Mouse (Mus musculus) erythroblast, embryonic 14.5 days (primary cell): ENCODE measurements around the gene 1700014D04Rik. TPM values are rescaled to one million over a fixed set of nuclear protein-coding genes. Genes with fewer than 3 reads are reported as not detected.
A peak's percentile ranks its signal among the peaks of the same experiment; 100 is the strongest.
"Not testable (repeated sequence)": the region's sequence is repeated elsewhere in the genome, so short reads cannot be mapped to it uniquely, and the experiment has no call there.

Experiments used
- H3K27me3 ChIP-seq: 2 replicates; pipeline ENCODE4 v1.6.1; 2012; ENCODE audit warnings: inconsistent platforms; ENCODE audit not compliant: control insufficient read depth
- H3K36me3 ChIP-seq: 2 replicates; pipeline ENCODE4 v1.6.1; 2012; ENCODE audit warnings: mild to moderate bottlenecking, inconsistent platforms; ENCODE audit not compliant: control insufficient read depth
- H3K4me1 ChIP-seq: 2 replicates; pipeline ENCODE4 v1.6.1; 2012; ENCODE audit warnings: inconsistent platforms; ENCODE audit not compliant: control insufficient read depth
- H3K4me3 ChIP-seq: replicated peaks from 2 replicates; pipeline ENCODE3; 2012; ENCODE audit warnings: moderate library complexity, mild to moderate bottlenecking, inconsistent platforms
- H3K9me3 ChIP-seq: 2 replicates; pipeline ENCODE4 v1.6.1; 2012; ENCODE audit warnings: low read length, inconsistent platforms, mixed read lengths; ENCODE audit not compliant: control insufficient read depth
- GATA1 ChIP-seq: IDR thresholded peaks from 2 replicates; pipeline ENCODE4 v1.6.1; 2012; ENCODE audit warnings: low read length, inconsistent platforms, mixed read lengths
- TAL1 ChIP-seq: IDR thresholded peaks from 3 replicates; pipeline ENCODE4 v1.6.1; 2012; ENCODE audit warnings: low read length, inconsistent platforms, mixed read lengths
- polyA plus RNA-seq: library from polyadenylated mRNA; stranded (reverse); fragments of >175 nt; gene quantifications from 2 replicates; pipeline ENCODE4 v1.2.3, GENCODE M21; 2012

1700014D04Rik gene
- 0.09 TPM in 1 of 2 replicates, not detected in the other for polyA plus RNA-seq

DNA sequence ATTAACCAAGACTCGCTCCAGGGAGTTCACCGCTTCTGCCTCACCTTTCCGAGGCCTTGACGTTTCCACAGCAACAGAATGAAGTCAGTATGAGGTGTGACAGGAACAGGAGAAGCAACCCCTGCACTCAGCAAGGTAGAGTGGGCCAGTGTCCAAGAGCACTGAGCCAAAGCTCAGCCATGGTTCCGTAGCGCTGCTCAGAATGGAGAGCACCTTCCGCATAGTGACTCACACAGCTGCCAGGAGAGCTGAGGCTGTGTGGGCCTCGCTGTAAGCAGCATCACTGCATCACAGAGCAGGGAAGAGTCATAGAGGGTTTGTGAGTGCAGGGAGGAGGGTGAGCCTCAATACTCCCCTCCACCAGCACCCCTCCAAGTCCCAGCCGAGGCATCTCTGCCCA lies at the start of gene 1700014D04Rik:
1700014D04Rik (minus strand) TSS at position 42 of the 400 bp plus-strand sequence.
- Histone ChIP-seq H3K27me3 (peaks cover 37% of the 10 kb centered on the region), H3K9me3 (peaks cover 3% of the 10 kb centered on the region), H3K4me1 (peaks cover 26% of the 10 kb centered on the region), H3K4me3 (no peak within 1 kb of the TSS), H3K36me3 (no peaks in the 10 kb centered on the region)
- no peak for TF ChIP-seq GATA1

GRCm38 (mm10) chr13:59795807-59796465 lies 49.4 kb upstream of the 1700014D04Rik start:
- peak overlapping the region; percentile 43 for H3K4me3 ChIP-seq
- H3K4me1 ChIP-seq = peaks cover 95% of the 10 kb centered on the region
- H3K9me3 ChIP-seq = no peaks in the 10 kb centered on the region
- peaks cover 100% of the 10 kb centered on the region for H3K36me3 ChIP-seq
- no peaks in the 10 kb centered on the region for H3K27me3 ChIP-seq
- TF ChIP-seq TAL1 (peak; percentile 92), GATA1 (peak; percentile 80)

DNA sequence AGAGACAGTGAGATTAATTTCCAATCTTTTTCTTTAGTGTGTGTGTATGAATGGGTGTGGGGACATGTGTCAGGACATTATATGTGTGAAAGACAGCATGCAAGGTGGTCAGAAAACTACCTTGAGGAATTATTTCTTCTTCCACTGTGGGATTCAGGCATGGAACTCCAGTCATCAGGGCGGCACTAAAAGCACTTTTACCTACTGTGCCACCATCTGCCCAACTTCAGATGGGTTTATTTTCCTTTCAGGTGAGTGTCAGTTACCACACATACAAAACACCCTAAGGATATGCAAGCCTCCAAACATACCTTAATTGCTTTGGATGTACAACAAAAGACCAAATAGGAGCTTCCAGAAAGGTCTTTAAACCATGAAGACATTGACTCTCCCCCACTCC lies 48.2 kb upstream of the 1700014D04Rik start:
- TF ChIP-seq TAL1 (no peak), GATA1 (no peak)
- Histone ChIP-seq H3K4me1 (peaks cover 92% of the 10 kb centered on the region), H3K27me3 (no peaks in the 10 kb centered on the region), H3K9me3 (no peaks in the 10 kb centered on the region), H3K36me3 (peaks cover 100% of the 10 kb centered on the region), H3K4me3 (no peak overlapping the region)

GRCm38 (mm10) chr13:59782145-59782544 lies 35.6 kb upstream of the 1700014D04Rik start, which contains the start of gene Gm49354:
Gm49354 (minus strand) TSS chr13:59782245.
- peaks cover 99% of the 10 kb centered on the region for H3K36me3 ChIP-seq
- H3K4me3 ChIP-seq = no peak within 1 kb of the TSS
- H3K9me3 ChIP-seq = peaks cover 11% of the 10 kb centered on the region
- no peaks in the 10 kb centered on the region for H3K27me3 ChIP-seq
- H3K4me1 ChIP-seq = peaks cover 14% of the 10 kb centered on the region
- TF ChIP-seq TAL1 (no peak), GATA1 (no peak)

DNA sequence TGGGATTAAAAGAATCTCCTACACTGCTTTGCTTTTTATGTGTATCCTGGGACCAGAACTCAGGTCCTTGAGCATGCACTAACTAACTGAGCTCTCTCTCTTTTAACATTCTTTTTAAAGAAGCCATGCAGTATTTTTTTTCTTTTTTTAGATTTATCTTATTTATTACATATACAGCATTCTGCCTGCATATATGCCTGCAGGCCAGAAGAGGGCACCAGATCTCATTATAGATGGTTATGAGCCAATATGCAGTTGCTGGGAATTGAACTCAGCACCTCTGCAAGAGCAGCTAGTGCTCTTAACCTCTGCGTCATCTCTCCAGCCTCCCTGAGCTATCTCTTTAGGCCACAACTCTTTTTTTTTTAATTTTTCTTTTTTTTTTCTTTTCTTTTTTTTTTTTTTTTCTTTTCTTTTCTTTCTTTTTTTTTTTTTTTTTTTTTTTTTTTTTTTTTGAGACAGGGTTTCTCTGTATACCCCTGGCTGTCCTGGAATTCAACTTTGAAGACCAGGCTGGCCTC lies 33.3 kb upstream of the 1700014D04Rik start:
- H3K4me3 ChIP-seq, H3K27me3 ChIP-seq: not testable (repeated sequence)
- Histone ChIP-seq H3K36me3 (peaks cover 99% of the 10 kb centered on the region), H3K4me1 (peaks cover 29% of the 10 kb centered on the region), H3K9me3 (peaks cover 11% of the 10 kb centered on the region)

DNA sequence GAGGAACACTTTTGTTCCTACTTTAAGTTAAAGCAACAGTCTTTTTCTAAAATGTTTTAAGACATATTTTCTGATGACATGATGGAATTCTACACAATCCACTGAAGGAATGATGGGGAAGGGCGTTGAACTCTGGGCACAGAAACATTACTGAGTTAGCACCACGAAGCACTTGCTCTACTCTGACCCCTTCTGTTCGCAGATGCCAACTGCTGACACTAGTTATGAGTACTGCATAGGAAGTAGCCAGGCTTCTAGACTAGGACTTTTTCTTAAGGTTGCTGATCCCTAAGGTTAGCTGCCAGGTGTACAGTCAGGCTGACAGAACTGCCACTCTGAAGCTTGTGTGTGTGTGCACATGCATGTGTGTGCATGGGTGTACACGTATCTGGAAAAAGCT lies 32.7 kb upstream of the 1700014D04Rik start:
- TF ChIP-seq TAL1 = no peak
- H3K4me1 ChIP-seq = peaks cover 30% of the 10 kb centered on the region

GRCm38 (mm10) chr13:59775168-59775567 lies 28.6 kb upstream of the 1700014D04Rik start:
- peaks cover 67% of the 10 kb centered on the region for H3K4me1 ChIP-seq

More for the DNA sequence above, 32.7 kb upstream of the 1700014D04Rik start:
- Histone ChIP-seq H3K36me3 (peaks cover 99% of the 10 kb centered on the region), H3K9me3 (peaks cover 11% of the 10 kb centered on the region), H3K27me3 (no peaks in the 10 kb centered on the region), H3K4me3 (no peak overlapping the region)

DNA sequence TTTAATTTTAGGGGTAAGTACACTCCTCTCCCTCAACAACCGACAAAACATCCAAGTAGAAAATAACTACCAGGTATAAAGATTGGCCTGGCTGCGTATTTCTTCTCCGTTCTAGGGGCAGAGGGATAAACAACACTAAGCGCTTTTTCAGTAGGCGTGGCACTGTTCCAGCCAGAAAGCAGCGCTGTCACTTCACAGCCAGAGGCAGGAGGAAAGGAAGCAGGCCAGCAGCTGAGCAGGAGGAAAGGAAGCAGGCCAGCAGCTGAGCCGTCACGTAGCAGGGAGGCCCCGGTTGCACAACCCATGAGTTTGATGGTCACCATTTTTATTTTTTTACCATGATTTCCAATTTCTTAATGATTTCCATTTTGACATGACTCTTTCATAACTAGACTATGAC lies 24.7 kb upstream of the 1700014D04Rik start:
- Histone ChIP-seq H3K4me1 (peaks cover 77% of the 10 kb centered on the region), H3K27me3 (no peaks in the 10 kb centered on the region), H3K4me3 (peak overlapping the region; percentile 100), H3K36me3 (peaks cover 94% of the 10 kb centered on the region), H3K9me3 (no peaks in the 10 kb centered on the region)
- TF ChIP-seq TAL1 (no peak), GATA1 (no peak)

More at GRCm38 (mm10) chr13:59775168-59775567, 28.6 kb upstream of the 1700014D04Rik start:
- no peak overlapping the region for H3K4me3 ChIP-seq
- H3K36me3 ChIP-seq = peaks cover 99% of the 10 kb centered on the region
- TF ChIP-seq TAL1 (no peak), GATA1 (no peak)
- peaks cover 1% of the 10 kb centered on the region for H3K9me3 ChIP-seq
- H3K27me3 ChIP-seq = no peaks in the 10 kb centered on the region

GRCm38 (mm10) chr13:59770847-59771246 lies 24.3 kb upstream of the 1700014D04Rik start:
- peak; percentile 44; the same call in 1 of the 2 replicates for TF ChIP-seq GATA1
- TF ChIP-seq TAL1 = no peak
- H3K4me3 ChIP-seq = peak overlapping the region; percentile 100
- H3K36me3 ChIP-seq = peaks cover 94% of the 10 kb centered on the region
- no peaks in the 10 kb centered on the region for H3K27me3 ChIP-seq
- no peaks in the 10 kb centered on the region for H3K9me3 ChIP-seq
- peaks cover 79% of the 10 kb centered on the region for H3K4me1 ChIP-seq
